Mouse (Mus musculus): ENCODE results near the gene Itga2b. TPM values are rescaled to one million over a fixed set of nuclear protein-coding genes. Genes with fewer than 3 reads are reported as not detected.
A peak's percentile ranks its signal among the peaks of the same experiment; 100 is the strongest.

Itga2b gene
- polyA plus RNA-seq, 1 experiment from 2014 or later, result 11.0 TPM

- ATAC-seq (replicated peaks; ENCODE audit: low FRiP score), result no peak
- no peak overlapping the region for H3K4me2 ChIP-seq
- no peaks in the 10 kb centered on the region for H3K9me3 ChIP-seq (replicated peaks)
- peaks cover 89% of the 10 kb centered on the region for H3K36me3 ChIP-seq
- no peak overlapping the region for H3K9ac ChIP-seq
- H3K27me3 ChIP-seq, result no peaks in the 10 kb centered on the region
- WGBS, result 95% methylated on average over 4 of the region's 4 CpGs
- H3K27ac ChIP-seq, result no peak overlapping the region
- H3K4me3 ChIP-seq (replicated peaks), result no peak overlapping the region
- no peaks in the 10 kb centered on the region for H3K4me1 ChIP-seq
Observed at GRCm38 (mm10) chr11:102480897-102481296, 11.0 kb upstream of the Itga2b start.

DNA sequence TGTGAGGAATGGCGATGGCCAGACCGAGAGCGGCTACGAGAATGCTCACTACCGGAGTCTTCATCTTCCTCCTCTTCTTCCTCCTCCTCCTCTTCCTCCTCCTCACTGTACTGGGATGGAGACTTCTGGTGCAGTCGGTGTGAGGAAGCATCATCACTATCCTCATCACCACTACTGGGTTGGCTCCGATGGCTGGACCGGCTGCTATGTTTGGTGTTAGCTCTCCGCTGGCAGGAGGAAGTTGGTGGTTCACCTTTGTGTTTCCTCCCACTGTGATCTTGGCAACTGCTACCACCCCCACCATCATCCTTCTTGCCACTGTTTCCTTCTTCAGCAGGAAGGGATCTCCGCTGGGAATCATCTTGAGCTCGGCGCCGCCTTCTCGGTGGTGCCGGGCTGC is 10.2 kb upstream of the Itga2b start:
- Histone ChIP-seq H3K4me1 (no peaks in the 10 kb centered on the region), H3K4me2 (no peak overlapping the region), H3K9ac (no peak overlapping the region), H3K27ac (no peak overlapping the region), H3K9me3 (replicated peaks) (no peaks in the 10 kb centered on the region), H3K4me3 (replicated peaks) (no peak overlapping the region), H3K36me3 (peaks cover 89% of the 10 kb centered on the region), H3K27me3 (no peaks in the 10 kb centered on the region)
- ATAC-seq (replicated peaks; ENCODE audit: low FRiP score), result no peak
- WGBS, result 95% methylated on average over 15 of the region's 15 CpGs

DNA sequence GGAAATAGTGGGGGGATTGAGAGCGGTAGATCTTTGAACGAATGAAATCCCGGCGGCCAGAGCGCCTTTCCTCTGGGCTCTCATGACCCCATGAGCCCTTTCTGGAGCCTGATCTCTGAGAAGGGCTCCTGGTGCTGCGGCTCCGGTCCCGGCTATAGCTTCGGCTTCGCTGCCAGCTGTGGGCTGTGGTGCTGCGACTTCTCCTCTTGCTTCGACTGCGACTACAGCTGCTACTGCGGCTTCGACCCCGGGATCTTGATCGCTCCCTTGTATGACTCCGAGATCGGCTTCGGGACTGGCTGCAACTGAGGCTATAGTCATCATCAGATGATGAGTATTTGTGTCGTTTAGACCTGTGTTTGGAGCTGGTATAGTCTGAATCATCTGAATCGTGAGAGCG is 9.7 kb upstream of the Itga2b start:
- no peak overlapping the region for H3K4me3 ChIP-seq (replicated peaks)
- H3K27me3 ChIP-seq, result no peaks in the 10 kb centered on the region
- no peaks in the 10 kb centered on the region for H3K9me3 ChIP-seq (replicated peaks)
- H3K4me2 ChIP-seq, result no peak overlapping the region
- H3K36me3 ChIP-seq, result peaks cover 88% of the 10 kb centered on the region
- no peaks in the 10 kb centered on the region for H3K4me1 ChIP-seq
- H3K9ac ChIP-seq, result no peak overlapping the region
- ATAC-seq (replicated peaks; ENCODE audit: low FRiP score), result no peak
- no peak overlapping the region for H3K27ac ChIP-seq
- 96% methylated on average over 23 of the region's 23 CpGs for WGBS

- peaks cover 87% of the 10 kb centered on the region for H3K36me3 ChIP-seq
- no peak overlapping the region for H3K27ac ChIP-seq
- H3K9ac ChIP-seq, result no peak overlapping the region
- H3K4me1 ChIP-seq, result no peaks in the 10 kb centered on the region
- no peak for ATAC-seq (replicated peaks; ENCODE audit: low FRiP score)
- H3K9me3 ChIP-seq (replicated peaks), result no peaks in the 10 kb centered on the region
- H3K4me3 ChIP-seq (replicated peaks), result no peak overlapping the region
- no peak overlapping the region for H3K4me2 ChIP-seq
- 92% methylated on average over 3 of the region's 3 CpGs for WGBS
- H3K27me3 ChIP-seq, result no peaks in the 10 kb centered on the region
Observed at GRCm38 (mm10) chr11:102478671-102479070, 8.7 kb upstream of the Itga2b start.

DNA sequence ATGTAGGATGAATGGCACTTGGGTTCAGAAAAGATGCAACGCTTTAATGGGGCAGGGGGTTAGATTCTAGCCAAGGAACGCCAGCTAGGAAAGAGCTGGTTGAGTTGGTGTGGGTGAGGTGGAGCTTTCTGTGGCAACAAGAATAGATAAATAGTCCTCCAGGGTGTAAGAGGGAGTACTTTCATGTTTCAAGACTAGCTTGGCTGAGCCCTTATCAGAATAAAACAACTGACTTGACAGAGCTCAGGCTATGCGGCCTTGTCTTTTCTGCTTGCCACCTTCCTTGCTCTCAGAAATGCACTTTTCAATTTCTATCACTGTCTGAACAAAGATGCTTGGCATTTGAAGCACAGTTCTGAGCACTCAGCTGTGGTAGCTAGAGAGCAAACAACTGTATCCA is 5.1 kb upstream of the Itga2b start:
- H3K4me1 ChIP-seq, result no peaks in the 10 kb centered on the region
- no peaks in the 10 kb centered on the region for H3K27me3 ChIP-seq
- H3K36me3 ChIP-seq, result peaks cover 53% of the 10 kb centered on the region
- H3K9ac ChIP-seq, result no peak overlapping the region
- no peak for ATAC-seq (replicated peaks; ENCODE audit: low FRiP score)
- 96% methylated on average over 3 of the region's 3 CpGs for WGBS
- H3K9me3 ChIP-seq (replicated peaks), result no peaks in the 10 kb centered on the region
- H3K27ac ChIP-seq, result no peak overlapping the region
- H3K4me3 ChIP-seq (replicated peaks), result no peak overlapping the region
- H3K4me2 ChIP-seq, result no peak overlapping the region

GRCm38 (mm10) chr11:102467041-102467631 is 2.8 kb downstream of the Itga2b start:
- Histone ChIP-seq H3K27me3 (0 out of 2 replicates have a peak, but pooled peaks cover 3% of the 10 kb centered on the region), H3K36me3 (no peaks in the 10 kb centered on the region), H3K4me3 (replicated peaks) (peak overlapping the region; percentile 50), H3K9me3 (replicated peaks) (no peaks in the 10 kb centered on the region), H3K9ac (peak overlapping the region; percentile 54), H3K4me2 (peak overlapping the region; percentile 95), H3K4me1 (peaks cover 25% of the 10 kb centered on the region), H3K27ac (peak overlapping the region; percentile 74)
- under 1% methylated on average over 37 of the region's 37 CpGs for WGBS
- peak; percentile 94 for ATAC-seq (replicated peaks; ENCODE audit: low FRiP score)

DNA sequence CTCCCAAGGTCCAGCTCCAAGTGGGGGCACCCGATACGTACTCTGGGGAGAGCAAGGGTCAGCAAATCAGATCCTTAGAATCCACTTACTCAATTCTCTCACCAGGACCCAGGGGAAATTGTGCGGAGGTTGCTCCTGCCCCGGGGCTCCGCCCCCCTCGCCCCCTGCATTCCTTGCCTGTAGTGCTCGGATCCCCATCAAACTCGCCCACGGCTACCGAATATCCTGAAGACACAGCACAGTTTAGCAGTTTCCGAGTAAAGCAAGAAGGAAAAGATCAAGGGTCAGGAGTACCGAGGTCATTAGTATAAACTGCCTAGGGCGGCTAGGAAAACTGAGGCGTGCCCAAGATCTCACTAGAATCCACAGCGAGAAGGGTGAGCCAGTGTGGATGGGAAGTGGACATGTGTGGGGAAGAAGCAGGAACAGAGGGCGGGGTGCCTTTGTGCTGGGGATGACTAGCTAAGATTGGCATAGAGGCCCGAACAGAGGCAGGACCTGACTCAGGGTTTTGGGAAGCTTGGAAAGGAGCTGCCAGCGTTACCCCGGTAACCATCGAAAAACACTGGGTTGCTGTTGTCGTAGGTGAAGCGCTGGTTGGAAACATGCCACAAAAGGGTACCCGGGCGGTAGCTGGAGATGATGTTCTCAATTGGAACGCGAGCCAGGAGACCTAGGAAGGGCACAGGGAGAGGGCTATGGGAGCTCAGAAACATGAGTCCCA is 4.0 kb downstream of the Itga2b start:
- Histone ChIP-seq H3K4me3 (replicated peaks) (peak overlapping the region; percentile 19), H3K27me3 (0 out of 2 replicates have a peak, but pooled peaks cover 3% of the 10 kb centered on the region), H3K9me3 (replicated peaks) (no peaks in the 10 kb centered on the region), H3K4me2 (peak overlapping the region; percentile 95), H3K27ac (no peak overlapping the region), H3K4me1 (peaks cover 25% of the 10 kb centered on the region), H3K9ac (0 out of 2 replicates have a peak overlapping the region, but pooled peaks have one; percentile 12), H3K36me3 (no peaks in the 10 kb centered on the region)
- WGBS, result 10% methylated on average over 26 of the region's 26 CpGs
- no peak for ATAC-seq (replicated peaks; ENCODE audit: low FRiP score)

DNA sequence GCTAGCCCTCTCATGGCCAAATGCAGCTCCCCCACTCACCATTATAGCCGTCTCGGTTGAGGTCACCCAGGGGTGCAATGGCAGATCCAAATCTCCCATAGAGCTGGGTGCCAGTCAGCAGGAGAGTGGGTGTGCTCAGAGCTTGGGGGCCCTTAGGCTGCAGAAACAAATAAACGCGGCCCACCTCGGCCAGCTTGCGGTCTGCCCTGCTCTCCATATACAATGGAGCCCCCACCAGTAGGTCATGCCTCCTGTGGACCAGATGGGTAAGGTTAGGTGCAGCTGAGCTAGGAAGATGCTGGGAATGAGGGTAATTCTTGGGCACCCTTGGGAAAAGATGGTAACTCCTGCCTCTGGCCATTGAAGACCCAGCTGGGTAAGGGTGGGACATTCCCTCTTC is 5.0 kb downstream of the Itga2b start:
- no peak for ATAC-seq (replicated peaks; ENCODE audit: low FRiP score)
- Histone ChIP-seq H3K9me3 (replicated peaks) (no peaks in the 10 kb centered on the region), H3K4me3 (replicated peaks) (no peak overlapping the region), H3K4me1 (peaks cover 25% of the 10 kb centered on the region), H3K27me3 (0 out of 2 replicates have a peak, but pooled peaks cover 3% of the 10 kb centered on the region), H3K9ac (no peak overlapping the region), H3K36me3 (no peaks in the 10 kb centered on the region), H3K27ac (no peak overlapping the region), H3K4me2 (no peak overlapping the region)
- 90% methylated on average over 6 of the region's 6 CpGs for WGBS

DNA sequence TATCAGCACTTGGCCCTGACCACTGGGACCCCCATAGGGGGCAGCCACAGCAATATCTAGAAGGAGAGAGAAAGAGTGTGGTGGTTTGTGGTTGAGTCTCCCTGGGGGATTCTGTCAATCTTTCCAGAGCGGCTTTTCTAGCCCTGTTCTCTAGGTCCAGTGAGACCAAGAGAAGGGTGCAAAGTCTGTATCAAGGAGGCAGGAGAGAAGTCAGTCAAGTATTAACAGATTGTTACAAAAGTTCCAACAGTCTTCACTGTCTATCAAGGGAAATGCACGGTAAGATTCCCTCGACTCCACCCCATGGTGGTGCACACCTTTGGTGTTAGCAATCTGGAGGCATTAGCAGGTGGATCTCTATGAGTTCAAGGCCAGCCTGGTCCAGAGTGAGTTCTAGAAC is 8.2 kb downstream of the Itga2b start:
- Histone ChIP-seq H3K4me1 (peaks cover 17% of the 10 kb centered on the region), H3K36me3 (no peaks in the 10 kb centered on the region), H3K27ac (no peak overlapping the region), H3K4me3 (replicated peaks) (no peak overlapping the region), H3K4me2 (no peak overlapping the region), H3K9ac (no peak overlapping the region), H3K27me3 (peaks cover 12% of the 10 kb centered on the region; the same call in 1 of the 2 replicates), H3K9me3 (replicated peaks) (no peaks in the 10 kb centered on the region)
- 78% methylated on average over 3 of the region's 3 CpGs for WGBS
- no peak for ATAC-seq (replicated peaks; ENCODE audit: low FRiP score)

GRCm38 (mm10) chr11:102460541-102460940 is 9.4 kb downstream of the Itga2b start:
- Histone ChIP-seq H3K9ac (no peak overlapping the region), H3K4me3 (replicated peaks) (no peak overlapping the region), H3K27me3 (peaks cover 11% of the 10 kb centered on the region; the same call in 1 of the 2 replicates), H3K4me2 (no peak overlapping the region), H3K4me1 (peaks cover 14% of the 10 kb centered on the region), H3K36me3 (no peaks in the 10 kb centered on the region), H3K9me3 (replicated peaks) (no peaks in the 10 kb centered on the region), H3K27ac (no peak overlapping the region)
- no peak for ATAC-seq (replicated peaks; ENCODE audit: low FRiP score)
- WGBS, result 65% methylated on average over 16 of the region's 16 CpGs

DNA sequence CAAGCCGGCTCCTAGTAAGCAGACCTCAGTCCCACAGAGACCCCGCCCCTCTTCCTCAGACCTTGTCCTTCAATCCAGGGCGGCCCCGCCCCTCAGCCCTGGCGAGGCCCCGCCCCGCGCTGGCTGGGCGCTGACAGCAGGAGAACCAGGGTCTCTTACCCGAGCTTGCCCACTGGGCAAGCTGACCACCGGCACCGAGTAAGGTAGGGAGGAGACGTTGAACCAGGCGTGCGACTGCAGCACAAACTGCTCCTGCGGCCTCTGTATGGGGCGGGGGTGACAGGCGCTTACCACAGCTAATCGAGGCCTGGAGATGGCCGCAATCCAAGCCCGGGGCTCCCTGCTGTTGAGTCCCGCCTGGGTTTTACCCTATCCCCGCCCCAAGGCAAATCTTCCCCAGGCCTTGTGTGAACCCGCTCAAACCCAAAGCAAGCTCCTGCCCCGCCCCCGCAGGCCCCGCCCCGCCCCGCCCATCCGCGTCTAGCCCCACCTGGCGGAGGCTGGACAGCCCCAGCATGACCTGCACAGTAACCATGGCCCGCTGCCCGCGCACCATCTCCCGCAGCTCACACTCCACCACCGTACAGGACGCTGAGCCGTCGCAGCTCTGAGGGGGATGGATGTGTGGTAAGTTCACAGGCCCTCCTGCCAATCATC is 14.1 kb downstream of the Itga2b start:
- Histone ChIP-seq H3K27me3 (peaks cover 13% of the 10 kb centered on the region; the same call in 1 of the 2 replicates), H3K9me3 (replicated peaks) (no peaks in the 10 kb centered on the region), H3K4me3 (replicated peaks) (peak overlapping the region; percentile 50), H3K9ac (peak overlapping the region; percentile 36), H3K4me1 (peaks cover 37% of the 10 kb centered on the region), H3K4me2 (peak overlapping the region; percentile 83), H3K27ac (peak overlapping the region; percentile 82), H3K36me3 (no peaks in the 10 kb centered on the region)
- WGBS, result under 1% methylated on average over 39 of the region's 40 CpGs
- peak; percentile 89 for ATAC-seq (replicated peaks; ENCODE audit: low FRiP score)

DNA sequence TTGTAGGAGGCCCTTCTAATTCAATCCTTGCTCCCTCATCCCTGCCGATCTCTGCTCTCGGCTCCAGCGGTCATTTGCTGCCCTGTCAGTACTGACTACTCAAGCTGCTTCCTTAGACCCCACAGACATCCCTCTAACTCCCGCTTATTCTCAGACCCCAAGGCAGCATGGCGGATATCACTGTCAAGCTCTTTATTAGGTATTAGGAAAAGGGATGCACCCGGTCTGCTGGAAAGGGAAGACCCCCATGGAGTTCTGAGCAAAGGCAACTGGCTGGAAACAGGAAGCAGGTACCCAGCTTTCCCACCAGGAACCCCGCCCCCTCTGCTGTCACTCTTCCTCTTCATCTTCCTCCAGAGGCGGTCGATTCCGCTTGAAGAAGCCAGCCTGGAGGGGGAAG is 16.8 kb downstream of the Itga2b start:
- WGBS, result 16% methylated on average over 10 of the region's 10 CpGs

More for the DNA sequence above, 16.8 kb downstream of the Itga2b start:
- H3K9ac ChIP-seq, result no peak overlapping the region
- H3K9me3 ChIP-seq (replicated peaks), result no peaks in the 10 kb centered on the region
- ATAC-seq (replicated peaks; ENCODE audit: low FRiP score), result no peak
- H3K4me2 ChIP-seq, result peak overlapping the region; percentile 28; the same call in 1 of the 2 replicates
- H3K36me3 ChIP-seq, result no peaks in the 10 kb centered on the region
- peaks cover 13% of the 10 kb centered on the region; the same call in 1 of the 2 replicates for H3K27me3 ChIP-seq
- H3K27ac ChIP-seq, result no peak overlapping the region
- peaks cover 57% of the 10 kb centered on the region for H3K4me1 ChIP-seq
- H3K4me3 ChIP-seq (replicated peaks), result no peak overlapping the region

Measured in kidney, embryonic 15.5 days (tissue).